Mouse (Mus musculus) stomach, embryonic 15.5 days (tissue): ENCODE data around the gene Hoxd8. TPM values are rescaled to one million over a fixed set of nuclear protein-coding genes. Genes with fewer than 3 reads are reported as not detected.

ENCODE experiments used
- ATAC-seq: fragments of 200-750 bp; cut with Nextera tagmentation; 2 replicates; pipeline ENCODE4 v1.8.0; 2017; ENCODE audit warnings: low read depth, moderate number of reproducible peaks, moderate TSS enrichment; ENCODE audit not compliant: insufficient read depth, low FRiP score
- H3K27ac ChIP-seq: fragments of 300-500 bp; sonication (generic); 2 replicates; pipeline ENCODE4 v1.5.1; 2015; ENCODE audit warnings: mild to moderate bottlenecking, inconsistent platforms
- H3K27me3 ChIP-seq: fragments of 300-500 bp; sonication (generic); replicated peaks from 2 replicates; pipeline ENCODE4 v1.6.1; 2015; ENCODE audit warnings: inconsistent platforms
- H3K36me3 ChIP-seq: fragments of 300-500 bp; sonication (generic); 2 replicates; pipeline ENCODE4 v1.6.1; 2015; ENCODE audit warnings: inconsistent platforms
- H3K4me1 ChIP-seq: fragments of 300-500 bp; sonication (generic); 2 replicates; pipeline ENCODE4 v1.6.1; 2015; ENCODE audit warnings: inconsistent platforms
- H3K4me2 ChIP-seq: fragments of 300-500 bp; sonication (generic); 2 replicates; pipeline ENCODE4 v1.6.1; 2015; ENCODE audit warnings: mild to moderate bottlenecking, inconsistent platforms
- H3K4me3 ChIP-seq: fragments of 300-500 bp; sonication (generic); replicated peaks from 2 replicates; pipeline ENCODE4 v1.5.1; 2015; ENCODE audit warnings: inconsistent platforms
- H3K9ac ChIP-seq: fragments of 300-500 bp; sonication (generic); 2 replicates; pipeline ENCODE4 v1.6.1; 2015; ENCODE audit warnings: inconsistent platforms
- H3K9me3 ChIP-seq: fragments of 300-500 bp; sonication (generic); 2 replicates; pipeline ENCODE4 v1.6.1; 2016; ENCODE audit warnings: inconsistent platforms
- WGBS: fragments of 180-500 bp; shearing (Covaris S2); methylation state at CpG from one replicate; pipeline ENCODE4 v1.1.7; 2015; 5-methylcytosine and 5-hydroxymethylcytosine counted together
- polyA plus RNA-seq: library from polyadenylated mRNA; unstranded; fragments of >200 nt; fragmentation: Nextera tagmentation; extraction: Ambion mirVana; gene quantifications from 2 replicates; pipeline ENCODE4 v1.2.1, GENCODE M21; 2015

Gene Hoxd8
- 1.9 and 3.2 TPM in 2 replicates for polyA plus RNA-seq

DNA sequence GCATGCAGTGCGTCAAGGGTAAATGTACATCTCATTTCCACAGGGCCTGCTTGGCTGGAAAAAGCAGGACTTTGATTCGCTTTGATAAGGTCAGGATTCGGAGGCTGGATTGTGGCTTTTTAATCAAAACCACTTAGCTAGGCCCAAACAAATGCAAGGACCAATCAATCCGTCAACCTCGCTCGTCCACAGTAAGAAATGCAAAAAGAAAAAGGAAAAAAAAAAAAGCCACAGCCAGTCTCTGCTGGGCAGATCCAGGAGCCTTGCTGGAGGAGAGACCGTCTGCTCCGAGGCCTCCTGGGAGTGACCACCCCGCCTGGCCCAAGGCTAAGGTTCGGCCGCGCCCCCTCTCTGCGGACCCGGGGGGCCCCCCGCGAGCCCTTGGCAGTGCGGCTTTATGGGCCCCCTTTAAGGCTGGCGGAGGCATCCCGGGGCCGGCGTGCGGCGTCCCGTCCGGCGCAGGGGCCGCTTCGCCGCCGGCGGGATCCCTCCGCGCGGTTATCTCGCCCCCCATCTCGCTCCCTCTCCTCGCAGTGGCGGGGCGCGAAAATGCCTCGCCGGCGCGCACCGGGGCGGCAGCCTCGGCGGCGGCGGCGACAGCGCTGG is at the start of gene Hoxd8:
Hoxd8 (plus strand) TSS at position 223 of the 606 bp plus-strand sequence.
- Histone ChIP-seq H3K4me1 (peaks cover 13% of the 10 kb centered on the region), H3K27me3 (peaks cover 90% of the 10 kb centered on the region), H3K4me3 (peak within 1 kb of the TSS; percentile 44), H3K36me3 (no peaks in the 10 kb centered on the region), H3K4me2 (peak within 1 kb of the TSS; percentile 87), H3K9me3 (no peaks in the 10 kb centered on the region), H3K27ac (peak within 1 kb of the TSS; percentile 18; the same call in 1 of the 2 replicates), H3K9ac (peak within 1 kb of the TSS; percentile 16)
- WGBS = under 1% methylated on average over 46 of the region's 52 CpGs
- no peak for ATAC-seq

DNA sequence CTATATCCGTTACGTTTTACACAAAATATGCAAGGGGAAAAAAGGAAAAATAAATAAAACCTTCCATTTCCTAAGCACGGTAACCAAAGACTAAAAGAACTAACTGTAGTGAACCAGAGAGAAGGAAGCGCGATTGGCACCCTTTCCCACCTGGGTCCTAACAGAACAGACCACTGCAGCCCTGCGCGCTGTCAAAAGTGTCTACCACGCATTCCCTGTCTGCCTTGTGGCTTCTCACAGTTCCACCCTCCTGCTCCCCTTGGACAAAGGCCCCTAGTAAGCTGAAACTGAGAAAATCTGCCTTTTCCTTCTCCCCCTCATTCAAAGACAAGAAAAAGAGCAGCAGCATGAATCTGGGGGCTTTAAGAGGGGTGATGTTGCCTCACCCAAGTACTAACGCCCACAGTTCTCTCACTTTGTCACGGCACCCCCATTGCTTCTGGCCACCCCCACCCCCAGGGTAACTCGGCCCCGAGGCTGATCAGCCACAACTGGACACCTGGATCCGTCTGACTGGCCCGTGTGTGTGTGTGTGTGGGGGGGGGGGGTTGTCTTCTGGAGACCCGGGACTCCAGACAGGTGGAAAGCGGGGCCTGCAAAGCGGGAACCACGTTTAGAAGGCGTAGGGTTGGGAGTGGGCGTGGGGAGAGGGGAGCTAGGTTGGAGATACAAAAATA is 49.5 kb upstream of the Hoxd8 start:
- Histone ChIP-seq H3K4me3 (peak overlapping the region; percentile 32; the same call in 1 of the 2 replicates), H3K36me3 (no peaks in the 10 kb centered on the region), H3K4me2 (no peak overlapping the region), H3K27me3 (peaks cover 81% of the 10 kb centered on the region), H3K27ac (no peak overlapping the region), H3K4me1 (peaks cover 9% of the 10 kb centered on the region), H3K9ac (no peak overlapping the region), H3K9me3 (no peaks in the 10 kb centered on the region)
- no peak for ATAC-seq
- 5% methylated on average over 20 of the region's 20 CpGs for WGBS

DNA sequence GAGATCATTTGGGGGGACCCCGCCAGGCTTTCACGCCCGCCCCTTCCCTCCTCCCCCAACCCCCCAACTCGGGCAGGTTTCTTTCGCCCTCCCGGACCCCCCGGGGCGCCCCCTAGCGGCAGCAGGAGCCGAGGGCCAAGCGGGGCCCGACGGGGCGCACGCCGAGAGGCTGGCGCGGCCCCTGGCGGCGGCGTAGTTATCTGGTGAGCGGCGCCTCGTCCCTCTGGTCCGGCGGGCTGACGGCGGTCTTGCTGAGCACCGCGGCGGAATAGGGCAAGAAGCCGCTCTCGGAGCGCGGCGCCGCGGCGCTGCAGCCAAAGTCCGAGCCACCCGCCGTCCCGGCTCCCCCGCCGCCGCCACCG is 49.0 kb upstream of the Hoxd8 start:
- Histone ChIP-seq H3K36me3 (no peaks in the 10 kb centered on the region), H3K4me1 (peaks cover 9% of the 10 kb centered on the region), H3K9ac (no peak overlapping the region), H3K27ac (no peak overlapping the region), H3K4me2 (peak overlapping the region; percentile 58), H3K9me3 (no peaks in the 10 kb centered on the region), H3K27me3 (peaks cover 78% of the 10 kb centered on the region), H3K4me3 (peak overlapping the region; percentile 32)
- WGBS = 2% methylated on average over 47 of the region's 47 CpGs
- ATAC-seq = no peak

DNA sequence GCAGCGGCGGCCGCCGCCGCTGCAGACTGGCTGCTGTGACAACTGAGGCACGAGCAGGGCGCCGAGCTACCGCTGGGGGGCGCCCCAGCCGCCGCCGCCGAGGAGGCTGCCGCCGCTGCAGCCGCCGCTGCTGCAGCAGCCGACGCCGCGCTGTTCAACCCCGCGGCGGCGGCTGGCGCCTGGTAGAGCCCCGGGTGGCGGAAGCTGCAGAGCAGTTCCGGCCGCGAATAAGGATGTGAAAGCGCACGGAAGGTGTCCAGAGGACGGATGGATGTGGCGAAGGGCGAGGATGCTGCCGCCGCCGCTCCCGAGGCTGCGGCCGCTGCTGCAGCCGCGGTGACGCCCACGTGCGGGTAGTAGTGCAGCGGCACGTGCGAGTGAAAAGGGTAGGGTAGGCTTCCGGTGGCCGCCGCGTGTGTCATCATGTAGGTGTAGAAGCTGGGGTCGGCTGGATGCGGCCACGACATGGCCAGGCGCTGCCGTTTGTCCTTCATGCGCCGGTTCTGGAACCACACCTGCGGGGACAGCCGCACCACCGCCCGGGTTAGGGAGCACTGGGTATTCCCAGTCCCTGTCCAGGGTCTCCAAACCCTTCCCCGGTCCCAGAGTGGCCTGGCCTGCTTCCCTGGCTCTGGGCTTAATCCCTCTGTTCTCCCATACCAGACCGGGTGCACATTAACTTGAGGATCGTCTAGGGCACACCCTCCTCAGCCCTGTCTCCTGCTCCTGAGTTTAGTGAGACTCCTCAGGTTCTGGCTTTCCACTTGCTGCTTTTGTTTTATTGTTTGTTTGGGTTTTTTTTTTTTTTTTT is 48.4 kb upstream of the Hoxd8 start:
- WGBS = under 1% methylated on average over 51 of the region's 69 CpGs
- Histone ChIP-seq H3K4me1 (peaks cover 9% of the 10 kb centered on the region), H3K36me3 (no peaks in the 10 kb centered on the region), H3K4me3 (peak overlapping the region; percentile 32), H3K9ac (no peak overlapping the region), H3K27me3 (peaks cover 78% of the 10 kb centered on the region), H3K4me2 (peak overlapping the region; percentile 58), H3K9me3 (no peaks in the 10 kb centered on the region), H3K27ac (no peak overlapping the region)
- ATAC-seq = no peak

DNA sequence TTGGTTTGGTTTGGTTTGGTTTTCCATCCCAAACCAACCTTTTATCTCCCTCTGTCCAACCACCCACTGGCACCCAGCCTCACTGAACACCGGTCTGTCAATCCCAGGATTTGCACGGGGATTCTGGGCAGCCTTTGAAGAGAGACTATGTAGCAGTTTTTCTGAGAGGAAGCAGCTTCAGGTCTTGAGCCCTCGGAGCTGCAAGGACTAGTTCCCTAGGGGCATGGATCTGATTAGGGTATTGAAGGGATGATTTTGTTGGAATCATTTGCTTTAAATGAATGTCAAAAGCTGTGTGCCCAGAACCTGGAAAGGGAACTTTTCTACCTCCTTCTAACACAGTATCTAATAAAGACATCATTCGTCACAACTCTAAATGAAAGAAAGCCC is 47.8 kb upstream of the Hoxd8 start:
- Histone ChIP-seq H3K9ac (no peak overlapping the region), H3K27ac (no peak overlapping the region), H3K4me3 (no peak overlapping the region), H3K27me3 (peaks cover 79% of the 10 kb centered on the region), H3K36me3 (no peaks in the 10 kb centered on the region), H3K4me2 (no peak overlapping the region), H3K9me3 (no peaks in the 10 kb centered on the region), H3K4me1 (peaks cover 10% of the 10 kb centered on the region)
- 6% methylated on average over 4 of the region's 4 CpGs for WGBS
- no peak for ATAC-seq

DNA sequence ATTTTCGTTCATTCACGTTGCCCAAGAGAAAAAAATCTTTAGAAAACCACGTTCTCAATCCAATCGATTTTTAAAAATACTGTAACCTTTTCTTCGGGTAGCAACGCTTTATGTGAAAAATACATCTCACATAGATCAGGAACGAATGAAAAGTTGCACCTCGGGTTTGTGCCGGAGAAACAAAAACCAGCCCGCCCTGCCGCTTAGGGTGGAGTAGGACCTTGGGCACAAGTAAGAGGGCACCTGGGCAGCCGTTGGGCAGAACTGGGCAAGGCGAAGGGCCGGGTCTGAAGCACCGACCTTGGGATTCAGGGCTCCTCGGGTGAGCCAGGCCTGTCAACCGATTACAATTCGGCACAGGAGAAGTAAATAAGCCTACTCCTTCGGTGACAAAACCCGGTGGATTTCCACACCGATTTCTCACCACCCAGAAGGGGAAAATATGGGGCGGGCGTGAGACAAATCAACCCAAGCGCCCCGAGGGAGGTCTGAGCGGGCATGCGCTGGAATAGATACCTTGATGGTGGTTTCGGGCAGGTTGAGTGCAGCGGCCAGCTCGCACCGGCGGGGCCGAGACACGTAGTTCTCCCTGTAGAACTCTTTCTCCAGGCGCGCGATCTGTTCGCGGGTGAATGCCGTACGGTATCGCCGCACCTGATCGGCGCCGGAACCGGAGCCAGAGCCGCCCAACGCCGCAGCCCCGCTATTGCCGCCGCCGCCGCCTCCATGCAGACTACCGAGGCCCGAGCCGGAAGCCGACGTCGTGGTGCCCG is 47.0 kb upstream of the Hoxd8 start:
- peaks cover 12% of the 10 kb centered on the region for H3K4me1 ChIP-seq
- H3K36me3 ChIP-seq = no peaks in the 10 kb centered on the region
- H3K9ac ChIP-seq = no peak overlapping the region
- H3K27me3 ChIP-seq = peaks cover 79% of the 10 kb centered on the region
- WGBS = 3% methylated on average over 62 of the region's 62 CpGs
- H3K27ac ChIP-seq = no peak overlapping the region
- no peaks in the 10 kb centered on the region for H3K9me3 ChIP-seq
- no peak overlapping the region for H3K4me2 ChIP-seq
- H3K4me3 ChIP-seq = no peak overlapping the region
- ATAC-seq = no peak

DNA sequence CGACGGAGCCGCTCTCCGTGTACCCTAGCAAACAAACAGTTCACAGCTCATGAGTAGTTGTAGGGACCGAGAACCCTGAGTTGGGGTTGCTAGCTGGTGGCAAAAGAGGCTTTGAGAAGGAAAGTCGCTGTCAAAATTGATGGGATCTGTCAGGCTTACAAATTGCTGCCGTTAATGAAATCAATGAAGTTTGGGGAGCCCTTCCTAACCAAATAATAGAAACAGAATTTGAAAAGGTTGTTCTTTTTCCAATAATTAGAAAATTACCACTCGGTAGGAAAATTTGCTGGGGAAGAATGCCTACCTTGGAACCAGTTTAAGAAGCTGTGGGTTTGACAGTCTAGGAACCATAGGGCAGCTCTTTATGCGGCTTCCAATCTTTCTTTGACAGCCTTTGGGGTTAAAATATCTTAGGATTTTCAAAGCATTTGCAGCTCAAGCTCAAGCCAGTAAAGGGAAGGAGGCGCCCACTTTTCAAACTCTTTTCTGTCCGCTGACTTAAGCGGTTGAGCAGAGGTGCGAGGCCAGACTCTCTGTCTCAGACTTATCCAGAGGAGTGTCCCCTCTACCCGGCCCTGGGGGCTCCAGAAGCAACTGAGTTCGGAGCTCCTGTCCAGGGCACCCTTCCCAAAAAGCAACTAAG is 46.3 kb upstream of the Hoxd8 start:
- H3K4me1 ChIP-seq = peaks cover 12% of the 10 kb centered on the region
- H3K36me3 ChIP-seq = no peaks in the 10 kb centered on the region
- no peak overlapping the region for H3K9ac ChIP-seq
- no peak overlapping the region for H3K4me2 ChIP-seq
- no peak for ATAC-seq
- no peaks in the 10 kb centered on the region for H3K9me3 ChIP-seq
- WGBS = 2% methylated on average over 15 of the region's 15 CpGs
- H3K4me3 ChIP-seq = no peak overlapping the region
- peaks cover 84% of the 10 kb centered on the region for H3K27me3 ChIP-seq
- no peak overlapping the region for H3K27ac ChIP-seq

DNA sequence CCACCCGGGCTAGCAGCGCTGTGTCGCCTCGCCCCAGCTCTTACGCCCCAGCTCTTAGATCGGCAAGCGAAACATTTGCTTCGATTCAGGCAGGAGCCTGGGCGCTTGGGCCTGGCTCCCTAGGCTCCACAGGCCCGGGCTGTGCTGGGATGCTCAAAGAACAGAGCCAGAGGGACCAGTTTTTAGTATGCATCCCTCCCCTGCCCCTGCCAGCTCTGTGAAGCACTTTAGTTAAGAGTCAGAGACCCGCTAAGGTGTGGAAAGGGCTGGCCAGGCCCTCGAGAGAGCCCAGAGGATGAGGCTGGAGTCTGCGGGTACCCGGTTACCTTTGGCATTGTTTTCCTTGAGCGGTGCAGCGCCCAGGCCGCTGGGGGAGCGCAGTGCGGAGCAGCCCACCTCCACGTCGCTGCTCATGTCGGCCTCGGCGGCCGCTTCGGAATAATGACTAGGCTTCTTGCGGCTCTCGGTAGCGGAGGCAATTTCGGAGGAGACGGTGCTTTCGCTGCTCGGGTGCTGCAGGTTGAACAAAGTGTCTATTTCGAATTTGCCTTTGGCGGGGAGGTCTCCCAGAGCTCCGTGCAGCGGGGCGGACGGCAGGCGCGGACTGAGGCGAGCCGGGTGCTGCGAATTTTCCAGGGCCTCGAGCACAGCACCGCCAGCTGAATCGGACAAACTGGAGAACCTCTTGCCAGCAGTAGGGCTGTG is 45.6 kb upstream of the Hoxd8 start:
- Histone ChIP-seq H3K4me2 (no peak overlapping the region), H3K27me3 (peaks cover 88% of the 10 kb centered on the region)

DNA sequence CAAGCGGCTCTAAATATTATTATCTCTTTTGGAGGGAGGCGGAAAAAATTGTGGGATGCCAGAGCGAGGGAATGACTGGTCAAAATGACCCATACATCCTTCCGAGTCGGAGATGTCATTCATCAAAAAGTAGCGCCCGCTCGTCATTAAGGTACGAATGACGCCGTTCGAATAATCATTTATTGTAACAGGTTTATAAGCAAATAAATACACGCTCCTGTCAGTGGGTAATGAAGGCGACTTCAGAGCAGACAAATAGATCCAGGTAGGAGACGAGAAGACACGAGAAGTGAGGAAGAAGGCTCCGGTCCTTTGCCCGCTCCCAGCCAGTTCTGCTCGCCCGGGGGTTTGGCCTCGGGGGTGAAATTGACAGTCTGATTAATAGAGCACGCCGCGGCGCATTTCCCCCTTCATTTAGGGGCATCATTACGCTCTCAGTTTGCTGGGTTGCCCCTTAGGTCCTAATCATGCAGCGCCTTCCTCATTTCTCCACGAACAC is 44.9 kb upstream of the Hoxd8 start, which contains the start of gene Evx2:
Evx2 (minus strand) TSS at position 51 of the 499 bp plus-strand sequence.
- H3K9ac ChIP-seq = no peak within 1 kb of the TSS
- no peak within 1 kb of the TSS for H3K4me3 ChIP-seq
- no peak for ATAC-seq
- H3K27ac ChIP-seq = no peak within 1 kb of the TSS
- H3K9me3 ChIP-seq = no peaks in the 10 kb centered on the region
- H3K4me1 ChIP-seq = peaks cover 12% of the 10 kb centered on the region
- no peaks in the 10 kb centered on the region for H3K36me3 ChIP-seq
- 3% methylated on average over 28 of the region's 28 CpGs for WGBS
- peaks cover 88% of the 10 kb centered on the region for H3K27me3 ChIP-seq
- no peak within 1 kb of the TSS for H3K4me2 ChIP-seq

More for the DNA sequence above, 45.6 kb upstream of the Hoxd8 start:
- H3K4me1 ChIP-seq = peaks cover 12% of the 10 kb centered on the region
- no peak overlapping the region for H3K27ac ChIP-seq
- no peaks in the 10 kb centered on the region for H3K9me3 ChIP-seq
- WGBS = 2% methylated on average over 47 of the region's 47 CpGs
- no peak overlapping the region for H3K4me3 ChIP-seq
- ATAC-seq = no peak
- no peaks in the 10 kb centered on the region for H3K36me3 ChIP-seq
- H3K9ac ChIP-seq = no peak overlapping the region

DNA sequence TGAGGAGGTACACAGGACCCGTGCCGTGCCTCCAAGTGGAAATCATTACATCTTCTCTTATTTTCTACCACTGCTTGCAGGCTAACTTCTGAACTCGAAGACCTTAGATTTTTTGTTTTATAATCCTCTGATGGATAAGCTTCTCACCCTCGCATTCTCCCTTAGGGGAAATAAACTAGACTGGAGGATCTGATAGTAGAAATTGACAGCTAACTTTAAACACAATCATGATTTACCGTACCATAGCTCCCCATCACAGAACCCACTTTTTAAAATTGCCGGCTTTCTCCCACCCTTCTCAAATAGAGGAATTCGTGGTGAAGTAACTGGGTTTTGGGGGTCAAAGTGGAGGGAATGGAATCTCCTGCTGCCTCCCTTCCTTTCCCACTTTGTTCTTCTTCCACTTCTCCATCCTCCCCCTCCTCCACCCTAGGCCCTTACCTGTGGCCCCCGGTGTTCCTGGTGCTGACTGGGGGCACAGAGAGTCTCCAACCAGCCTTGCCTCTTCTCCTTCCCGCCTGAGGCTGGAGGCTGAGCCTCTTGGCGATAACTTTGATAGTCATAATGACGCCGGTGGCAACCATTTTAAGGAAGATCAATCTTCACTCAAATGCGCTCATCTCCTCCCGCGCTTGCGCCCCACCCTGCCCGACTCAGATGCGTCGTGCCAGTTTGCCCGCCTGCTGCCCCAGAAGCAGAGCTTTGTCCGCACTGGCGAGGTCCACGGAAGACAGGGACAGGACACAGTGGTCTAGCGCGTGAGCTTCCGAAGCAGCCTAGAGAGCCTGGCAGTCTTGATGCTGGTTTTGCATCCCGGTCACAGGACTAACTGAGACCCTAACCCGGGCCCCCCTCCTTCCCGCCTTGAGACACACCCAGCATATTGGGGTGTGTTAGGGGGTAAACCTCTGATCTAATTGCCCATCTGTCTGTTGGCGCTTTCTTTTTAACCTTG is 43.7 kb upstream of the Hoxd8 start:
- no peak for ATAC-seq
- no peaks in the 10 kb centered on the region for H3K9me3 ChIP-seq
- H3K27me3 ChIP-seq = peaks cover 86% of the 10 kb centered on the region
- no peak overlapping the region for H3K4me2 ChIP-seq
- no peak overlapping the region for H3K9ac ChIP-seq
- no peak overlapping the region for H3K4me3 ChIP-seq
- WGBS = 2% methylated on average over 30 of the region's 30 CpGs
- peaks cover 7% of the 10 kb centered on the region for H3K4me1 ChIP-seq
- no peak overlapping the region for H3K27ac ChIP-seq
- H3K36me3 ChIP-seq = no peaks in the 10 kb centered on the region
